Mouse (Mus musculus) frontal cortex, postnatal 14 days (tissue): ENCODE data around the gene Tmbim1.
"Not testable (repeated sequence)": the region's sequence is repeated elsewhere in the genome, so short reads cannot be mapped to it uniquely, and the experiment has no call there.

ENCODE experiments used
- DNase-seq, 2 experiments: peaks; one replicate each; pipeline ENCODE4 v3.0.0; 2022; ENCODE audit warnings: low spot score in 2 of 2

The Tmbim1 gene

GRCm38 (mm10) chr1:74326916-74327315, 21.5 kb upstream of the Tmbim1 start:
- DNase-seq = not testable (repeated sequence)

- DNase-seq = no peak
Measured at GRCm38 (mm10) chr1:74321396-74321795, 16.0 kb upstream of the Tmbim1 start.

- no peak for DNase-seq
Measured at GRCm38 (mm10) chr1:74318711-74319110, 13.3 kb upstream of the Tmbim1 start.

- DNase-seq = no peak
Measured at GRCm38 (mm10) chr1:74316114-74316827, 10.8 kb upstream of the Tmbim1 start.

- DNase-seq = no peak
Measured at GRCm38 (mm10) chr1:74314796-74315195, 9.4 kb upstream of the Tmbim1 start.

- DNase-seq = peak in 1 of 2 experiments; percentile 47
Measured at GRCm38 (mm10) chr1:74313049-74313692, 7.7 kb upstream of the Tmbim1 start.

GRCm38 (mm10) chr1:74309767-74310166, 4.3 kb upstream of the Tmbim1 start:
- DNase-seq = no peak

- DNase-seq = no peak
Measured at GRCm38 (mm10) chr1:74308001-74308964, 2.9 kb upstream of the Tmbim1 start.

GRCm38 (mm10) chr1:74307146-74307545, 1.7 kb upstream of the Tmbim1 start:
- no peak for DNase-seq

GRCm38 (mm10) chr1:74304946-74305345, 476 bp downstream of the Tmbim1 start:
- no peak for DNase-seq

- DNase-seq = no peak
Measured at GRCm38 (mm10) chr1:74304339-74304790, 1.1 kb downstream of the Tmbim1 start.

GRCm38 (mm10) chr1:74303509-74304338, 1.7 kb downstream of the Tmbim1 start:
- DNase-seq = peak in 1 of 2 experiments; percentile 45

GRCm38 (mm10) chr1:74302835-74303234, 2.6 kb downstream of the Tmbim1 start:
- DNase-seq = no peak

GRCm38 (mm10) chr1:74302229-74302628, 3.2 kb downstream of the Tmbim1 start:
- DNase-seq = no peak

GRCm38 (mm10) chr1:74300347-74301110, 4.9 kb downstream of the Tmbim1 start:
- no peak for DNase-seq

GRCm38 (mm10) chr1:74298996-74299395, 6.4 kb downstream of the Tmbim1 start:
- no peak for DNase-seq

GRCm38 (mm10) chr1:74298157-74298750, 7.2 kb downstream of the Tmbim1 start:
- DNase-seq = no peak

GRCm38 (mm10) chr1:74297269-74297668, 8.2 kb downstream of the Tmbim1 start:
- no peak for DNase-seq

- no peak for DNase-seq
Measured at GRCm38 (mm10) chr1:74296477-74296876, 8.9 kb downstream of the Tmbim1 start.
